Mouse (Mus musculus) frontal cortex, postnatal 36 days (tissue): ENCODE measurements at regions not wholly inside any gene's neighbourhood (a gene's known extent, or its start where the extent isn't known, plus 50 kb on each side); places are given as distances from the start of the nearest gene placed in this dataset.

Experiments
- DNase-seq, 2 experiments: peaks; one replicate each; pipeline ENCODE4 v3.0.0; 2022; ENCODE audit warnings: low spot score in 2 of 2

DNA sequence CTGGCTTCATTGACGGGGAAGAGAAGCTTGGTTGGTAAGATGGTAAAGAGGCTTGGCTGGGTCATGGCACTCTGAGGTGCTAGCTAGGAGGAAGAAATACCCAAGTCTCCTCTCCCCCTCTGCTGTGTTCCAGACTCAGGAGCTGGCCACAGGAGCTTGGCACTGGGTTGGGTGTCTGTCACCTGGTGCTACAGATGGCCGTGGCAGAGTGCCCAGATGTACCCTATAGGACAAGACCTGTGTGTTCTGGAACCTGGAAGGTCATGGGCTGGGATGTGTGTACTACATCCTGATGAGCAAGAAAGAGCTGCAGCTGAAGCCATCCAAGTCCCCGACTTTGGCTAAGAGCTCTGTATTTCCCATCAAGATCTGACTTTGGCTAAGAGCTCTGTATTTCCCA is 72.4 kb downstream of the Nupl2 start:
- DNase-seq: no peak

DNA sequence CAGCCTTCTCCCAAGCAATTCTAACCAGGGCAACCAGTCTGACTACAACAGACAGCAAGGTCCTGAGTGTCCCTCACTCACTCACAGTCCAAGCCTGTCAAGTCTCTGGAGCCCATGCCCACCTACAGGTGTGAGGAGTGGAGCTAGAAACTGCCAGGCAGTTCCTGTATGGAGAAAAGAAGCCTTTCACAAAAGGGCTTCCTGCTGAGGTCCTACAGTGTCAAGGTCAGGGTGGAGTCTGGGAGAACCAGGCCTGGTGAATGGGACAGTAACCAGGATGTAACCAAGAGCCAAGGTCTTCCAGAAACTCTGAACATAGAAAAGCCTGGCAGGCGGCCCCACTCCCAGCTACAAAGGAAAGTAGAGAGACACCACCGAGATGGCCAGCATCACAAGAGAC is 74.2 kb downstream of the Nupl2 start:
- DNase-seq: no peak

DNA sequence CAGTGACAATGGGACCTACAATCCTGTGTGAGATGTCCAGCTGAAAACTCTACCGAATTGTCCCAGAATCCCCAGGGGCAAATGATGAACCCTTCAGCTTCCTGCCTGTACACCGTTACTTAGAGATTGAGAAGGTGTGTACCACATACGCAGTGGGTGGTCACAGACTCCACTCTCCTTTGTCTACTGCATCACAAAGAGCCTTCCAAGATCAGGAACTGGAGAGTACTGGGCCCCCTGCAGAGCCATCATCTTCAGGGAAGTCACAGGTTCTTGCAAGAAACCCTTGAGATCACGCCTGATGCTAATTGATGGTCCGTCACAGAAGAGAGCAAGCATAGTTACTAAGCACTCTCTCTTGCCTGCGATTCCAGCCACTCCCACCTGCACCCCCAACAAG is 79.4 kb downstream of the Nupl2 start:
- DNase-seq: no peak

DNA sequence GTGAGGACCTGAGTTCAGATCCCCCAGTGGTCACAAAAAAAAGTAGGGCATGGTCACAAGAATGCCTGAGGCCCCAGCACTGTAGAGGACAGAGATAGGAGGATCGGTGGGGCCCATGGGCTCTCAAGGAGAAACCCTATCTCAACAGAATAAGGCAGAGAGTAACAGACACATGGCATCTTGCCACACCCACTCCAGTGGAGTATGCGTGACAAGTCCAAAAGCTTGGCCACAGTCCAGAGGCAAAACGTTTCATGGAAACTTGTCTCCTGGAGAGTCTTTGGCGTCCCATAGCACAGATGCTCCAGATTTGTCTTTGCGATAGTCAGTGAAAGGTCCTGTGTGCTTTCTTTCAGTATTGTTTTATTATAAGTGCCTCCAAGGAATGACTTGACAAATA is 90.7 kb downstream of the Nupl2 start:
- DNase-seq: peak in 1 of 2 experiments; percentile 7

DNA sequence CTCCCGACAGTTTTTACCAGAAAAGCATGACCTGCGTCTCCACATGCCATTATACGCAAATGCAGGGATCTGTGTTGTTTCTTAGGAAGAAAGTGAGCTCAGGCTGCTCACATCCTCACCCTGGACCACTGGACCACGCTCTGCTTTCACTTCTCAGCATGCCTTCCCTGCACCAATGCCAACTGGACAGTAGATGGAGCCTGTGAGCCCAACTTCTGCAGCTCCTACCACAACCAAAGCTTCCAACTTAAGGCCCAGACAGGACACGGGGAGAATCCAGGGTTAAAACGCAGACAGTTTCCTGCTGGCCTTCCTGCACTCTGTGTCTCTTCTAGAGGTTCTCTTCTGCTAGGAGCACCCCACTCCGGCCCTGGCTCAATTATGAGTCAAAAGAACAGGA is 90.3 kb downstream of the Kcnh2 start:
- DNase-seq: peak; percentile 72 to 81

DNA sequence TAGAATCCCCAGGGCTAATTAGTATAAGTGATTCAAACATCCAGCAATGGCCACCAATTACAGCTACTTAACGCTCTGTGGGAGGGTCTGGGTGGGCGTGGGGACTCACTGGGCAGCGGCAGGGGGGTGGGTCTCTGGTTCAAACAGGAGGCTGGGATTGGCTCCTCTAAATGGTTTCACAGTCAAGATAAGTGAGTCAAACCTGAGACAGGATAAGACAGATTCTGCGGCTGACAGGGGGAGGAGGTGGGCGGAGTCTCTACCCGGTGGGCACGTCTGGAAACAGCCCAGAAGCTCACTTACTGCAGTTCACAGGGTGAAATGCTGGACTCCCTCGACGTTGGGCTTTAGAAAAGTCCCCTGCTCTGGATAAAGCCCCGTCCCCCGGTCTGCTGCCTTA is 89.3 kb downstream of the Kcnh2 start:
- DNase-seq: no peak

DNA sequence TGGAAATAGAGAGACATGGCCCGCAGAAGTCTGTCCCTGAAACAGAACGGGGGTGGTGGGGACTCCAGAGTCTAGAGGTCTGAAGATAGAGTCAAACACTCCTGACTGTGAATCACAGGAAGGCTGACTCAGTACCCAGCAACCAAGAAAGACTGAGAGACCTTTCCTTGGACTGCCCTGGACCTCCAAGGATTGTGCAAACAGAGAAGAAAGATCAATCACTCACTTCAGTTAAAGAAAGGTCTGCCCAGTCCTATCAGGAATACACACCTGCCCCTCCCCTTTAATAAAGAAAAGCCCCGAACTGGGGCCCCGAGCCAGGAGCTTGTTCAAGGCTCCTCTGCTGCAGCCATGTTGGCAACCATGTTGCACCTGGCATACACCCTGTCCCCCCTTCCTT is 87.3 kb downstream of the Kcnh2 start:
- DNase-seq: no peak

DNA sequence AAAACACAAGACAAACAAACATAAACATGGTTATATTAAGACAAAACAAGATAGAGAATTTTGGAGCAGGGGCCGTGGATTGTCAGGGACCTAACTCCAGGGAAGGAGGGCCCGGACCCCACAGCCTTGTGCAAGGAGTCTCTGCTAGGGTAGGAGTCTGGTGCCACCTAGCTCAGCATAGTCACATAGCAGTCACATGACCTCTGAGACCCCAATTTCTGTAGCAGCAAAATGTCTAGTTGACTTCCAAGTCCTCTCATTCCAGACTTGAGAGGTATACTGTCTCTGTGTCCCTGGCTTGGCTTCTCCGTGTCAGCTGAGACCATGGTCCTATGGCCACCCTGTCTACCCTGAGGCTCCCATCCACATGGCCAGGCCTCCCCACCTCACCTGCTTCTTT is 86.0 kb downstream of the Kcnh2 start:
- DNase-seq: no peak

DNA sequence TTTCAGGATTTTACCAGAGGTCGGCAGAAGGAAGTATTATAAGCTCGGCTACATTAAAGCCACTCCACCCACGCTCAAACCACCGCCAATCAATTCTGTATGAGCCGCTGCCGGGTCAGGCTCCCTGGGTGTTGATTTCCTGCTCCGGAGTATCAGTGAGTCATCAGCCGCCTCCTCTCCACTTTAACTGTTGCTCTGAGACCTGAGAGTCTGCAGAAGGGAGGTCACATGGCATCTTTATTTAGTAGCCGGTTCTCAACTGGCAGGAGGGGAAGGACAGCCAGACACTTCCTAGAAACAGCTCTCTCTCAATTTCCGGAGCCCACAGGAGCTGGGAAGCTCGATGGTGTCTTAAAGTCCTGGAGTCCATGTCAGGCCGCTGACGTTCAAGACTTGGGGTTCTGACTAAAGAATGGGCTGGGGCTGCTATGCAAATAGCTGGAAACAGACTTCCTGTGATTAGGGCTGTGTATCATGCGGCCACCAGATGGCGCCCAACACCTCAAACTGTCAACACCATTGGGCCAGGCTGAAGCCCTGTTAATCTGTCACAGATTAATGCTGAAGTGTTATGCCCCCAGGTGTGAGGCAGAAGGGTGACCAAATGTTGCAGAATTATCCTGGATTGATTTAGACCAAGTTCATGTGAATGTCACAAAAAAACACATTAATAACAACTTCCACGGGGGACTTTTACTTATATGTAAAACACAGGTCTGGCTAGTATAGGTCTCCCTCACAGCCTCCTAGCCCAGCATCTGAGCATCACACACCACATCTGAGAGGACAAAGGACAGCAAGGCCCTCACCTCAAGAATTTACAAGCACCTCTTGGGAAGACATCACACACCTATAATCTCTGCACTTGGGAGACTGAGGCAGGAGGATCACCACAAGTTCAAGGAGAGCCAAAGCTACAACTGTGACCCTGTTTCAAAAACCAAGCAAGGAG is 84.8 kb downstream of the Kcnh2 start:
- DNase-seq: peak; percentile 78 to 87
